Mouse (Mus musculus) limb, embryonic 14.5 days (tissue): ENCODE measurements around the gene Mlc1. TPM values are rescaled to one million over a fixed set of nuclear protein-coding genes. Genes with fewer than 3 reads are reported as not detected.

ENCODE experiments used
- ATAC-seq: fragments of 200-750 bp; cut with Nextera tagmentation; 2 replicates; pipeline ENCODE4 v1.8.0; 2017; ENCODE audit warnings: low read depth, moderate number of reproducible peaks, moderate TSS enrichment; ENCODE audit not compliant: low FRiP score
- DNase-seq: peaks from one replicate; pipeline ENCODE4 v3.0.0-alpha.2; 2015; ENCODE audit warnings: low spot score
- H3K27ac ChIP-seq: fragments of 300-500 bp; sonication (generic); replicated peaks from 2 replicates; pipeline ENCODE4 v1.5.1; 2014; ENCODE audit warnings: low read depth, mild to moderate bottlenecking, low read length, moderate library complexity, mixed read lengths
- H3K27me3 ChIP-seq: fragments of 300-500 bp; sonication (generic); 2 replicates; pipeline ENCODE4 v1.6.1; 2014; ENCODE audit warnings: low read length, mixed read lengths; ENCODE audit not compliant: control insufficient read depth, insufficient read depth
- H3K36me3 ChIP-seq: fragments of 300-500 bp; sonication (generic); 2 replicates; pipeline ENCODE4 v1.6.1; 2014; ENCODE audit warnings: mild to moderate bottlenecking, low read length, moderate library complexity, mixed read lengths; ENCODE audit not compliant: control insufficient read depth, insufficient read depth
- H3K4me1 ChIP-seq: fragments of 300-500 bp; sonication (generic); 2 replicates; pipeline ENCODE4 v1.6.1; 2014; ENCODE audit warnings: antibody characterized with exemption, low read length, mixed read lengths; ENCODE audit not compliant: control insufficient read depth, insufficient read depth
- H3K4me2 ChIP-seq: fragments of 300-500 bp; sonication (generic); replicated peaks from 2 replicates; pipeline ENCODE4 v1.6.1; 2014; ENCODE audit warnings: low read depth, mild to moderate bottlenecking, low read length, moderate library complexity; ENCODE audit not compliant: severe bottlenecking
- H3K4me3 ChIP-seq: fragments of 300-500 bp; sonication (generic); replicated peaks from 2 replicates; pipeline ENCODE4 v1.5.1; 2014; ENCODE audit warnings: low read length
- H3K9ac ChIP-seq: fragments of 300-500 bp; sonication (generic); 2 replicates; pipeline ENCODE4 v1.6.1; 2014; ENCODE audit warnings: mild to moderate bottlenecking, low read depth, low read length, moderate library complexity; ENCODE audit not compliant: severe bottlenecking
- H3K9me3 ChIP-seq: fragments of 300-500 bp; sonication (generic); 2 replicates; pipeline ENCODE4 v1.6.1; 2016; ENCODE audit warnings: low read length; ENCODE audit not compliant: control insufficient read depth
- POLR2A ChIP-seq: fragments of 200-500 bp; IDR thresholded peaks from 2 replicates; pipeline ENCODE4 v1.8.0; 2012; ENCODE audit warnings: inconsistent platforms, mild to moderate bottlenecking, moderate library complexity, borderline replicate concordance; ENCODE audit not compliant: insufficient read depth, insufficient read length; ENCODE audit errors: extremely low read depth
- WGBS: fragments of 180-500 bp; shearing (Covaris S2); extraction: QIAGEN DNeasy Blood & Tissue Kit; methylation state at CpG from one replicate; pipeline ENCODE4 v1.1.7; 2014; 5-methylcytosine and 5-hydroxymethylcytosine counted together
- polyA plus RNA-seq, 2 experiments: library from polyadenylated mRNA; depleted of rRNA in 1 of 2; stranded (reverse) in 1 of 2; unstranded in 1 of 2; fragments of >200 nt; fragmentation: Nextera tagmentation in 1 of 2; extraction: Ambion mirVana in 1 of 2; gene quantifications; 2 replicates each; pipeline versions ENCODE4 v1.2.1 to v1.2.3; 2012 to 2014

Mlc1 gene
- polyA plus RNA-seq (2012; rRNA removed) (0.31 and 0.36 TPM in 2 replicates), polyA plus RNA-seq (2014; fragmentation: Nextera tagmentation; extraction: Ambion mirVana) (0.12 and 0.21 TPM in 2 replicates)

DNA sequence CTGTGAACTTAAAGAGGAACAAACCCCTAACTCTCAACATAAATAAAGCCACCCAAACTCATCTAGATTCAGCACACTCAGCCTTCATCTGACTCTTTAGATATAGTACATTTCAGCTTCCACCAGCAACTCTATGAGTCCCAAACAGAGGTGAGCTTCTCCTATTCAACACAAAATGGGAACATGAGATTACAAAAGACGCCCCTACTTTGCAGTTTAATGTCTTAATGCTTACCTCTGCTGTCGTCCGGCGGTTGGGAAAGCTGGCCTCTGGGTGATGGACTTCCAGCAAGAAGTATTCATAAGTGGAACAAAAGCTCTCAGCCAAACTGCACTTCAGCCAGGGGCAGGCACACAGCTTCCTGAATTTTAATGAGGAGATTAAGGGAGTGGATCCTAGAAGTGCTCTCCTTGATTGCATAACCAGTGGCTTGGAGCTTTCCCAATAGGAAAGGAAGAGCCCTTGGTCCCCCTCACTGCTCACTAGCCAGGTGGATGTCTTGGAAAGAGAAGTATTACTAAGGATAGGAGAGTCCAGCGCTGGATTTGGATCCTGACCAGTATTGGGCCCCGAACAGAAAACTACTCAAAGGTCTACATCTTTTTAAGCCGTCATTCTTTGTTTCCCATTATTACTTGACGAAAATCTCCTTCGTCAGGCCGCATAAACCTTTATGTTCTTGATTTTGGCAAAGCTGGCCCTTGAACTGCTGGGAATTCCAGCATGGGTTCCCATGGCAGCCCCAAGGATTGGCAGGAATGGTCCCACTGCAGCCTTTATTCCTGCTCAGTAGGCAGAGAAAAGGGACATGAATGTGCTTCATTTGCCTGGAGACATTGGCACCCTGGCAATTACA, at the start of gene Mlc1:
TSS of gene Mlc1 (minus strand) at position 727 of the 857 bp plus-strand sequence.
- WGBS, result 81% methylated on average over 10 of the region's 10 CpGs
- DNase-seq, result no peak
- no peaks in the 10 kb centered on the region for H3K27me3 ChIP-seq

DNA sequence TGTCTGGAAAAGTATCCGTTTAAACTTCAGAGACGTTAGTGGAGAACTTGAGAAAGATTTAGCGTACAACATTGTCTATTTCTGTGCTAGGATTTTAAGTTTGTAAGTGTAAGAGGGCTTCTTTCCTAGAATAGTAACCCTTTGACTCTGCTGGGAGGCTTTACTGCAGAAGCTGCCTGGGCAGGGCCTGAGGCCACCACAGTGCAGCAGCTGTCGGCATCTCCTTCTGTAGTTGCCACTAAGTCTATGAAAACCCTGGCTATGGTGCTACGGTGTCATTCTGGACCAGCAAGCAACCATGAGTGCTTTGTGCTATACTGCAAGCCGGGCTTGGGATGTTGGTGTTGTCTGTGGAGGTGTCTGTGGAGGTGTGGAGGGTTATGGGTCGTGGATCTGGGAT, 41.7 kb upstream of the Mlc1 start:
- ATAC-seq, result no peak
- Histone ChIP-seq H3K27ac (no peak overlapping the region), H3K9ac (no peak overlapping the region), H3K9me3 (no peaks in the 10 kb centered on the region), H3K4me3 (no peak overlapping the region), H3K4me2 (no peak overlapping the region), H3K27me3 (no peaks in the 10 kb centered on the region), H3K4me1 (no peaks in the 10 kb centered on the region), H3K36me3 (no peaks in the 10 kb centered on the region)
- 74% methylated on average over 7 of the region's 7 CpGs for WGBS
- no peak for DNase-seq
- TF ChIP-seq POLR2A, result no peak

More for the DNA sequence above, at the start of gene Mlc1:
- Histone ChIP-seq H3K4me2 (no peak within 1 kb of the TSS), H3K36me3 (no peaks in the 10 kb centered on the region), H3K9me3 (no peaks in the 10 kb centered on the region), H3K4me3 (no peak within 1 kb of the TSS), H3K9ac (no peak within 1 kb of the TSS), H3K27ac (no peak within 1 kb of the TSS), H3K4me1 (no peaks in the 10 kb centered on the region)
- ATAC-seq, result no peak
- no peak for TF ChIP-seq POLR2A

DNA sequence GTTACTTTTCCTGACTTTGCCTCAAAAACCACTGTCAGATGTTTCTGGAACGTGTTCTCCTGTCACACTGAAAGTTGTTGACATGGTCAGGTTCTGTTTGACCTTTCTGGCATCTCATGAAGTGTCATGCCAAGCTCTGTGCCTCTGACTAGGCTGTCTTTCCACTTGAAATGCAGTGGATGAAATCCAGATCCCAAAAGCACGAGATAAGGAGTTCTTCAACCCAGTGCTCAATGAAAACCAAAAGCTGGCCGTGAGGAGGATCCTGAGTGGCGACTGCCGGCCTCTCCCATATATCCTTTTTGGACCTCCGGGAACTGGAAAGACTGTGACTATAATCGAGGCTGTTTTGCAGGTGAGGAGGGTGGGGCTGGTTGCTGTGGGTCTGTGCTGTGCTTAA, 41.3 kb upstream of the Mlc1 start:
- ATAC-seq, result no peak
- H3K9ac ChIP-seq, result no peak overlapping the region

DNA sequence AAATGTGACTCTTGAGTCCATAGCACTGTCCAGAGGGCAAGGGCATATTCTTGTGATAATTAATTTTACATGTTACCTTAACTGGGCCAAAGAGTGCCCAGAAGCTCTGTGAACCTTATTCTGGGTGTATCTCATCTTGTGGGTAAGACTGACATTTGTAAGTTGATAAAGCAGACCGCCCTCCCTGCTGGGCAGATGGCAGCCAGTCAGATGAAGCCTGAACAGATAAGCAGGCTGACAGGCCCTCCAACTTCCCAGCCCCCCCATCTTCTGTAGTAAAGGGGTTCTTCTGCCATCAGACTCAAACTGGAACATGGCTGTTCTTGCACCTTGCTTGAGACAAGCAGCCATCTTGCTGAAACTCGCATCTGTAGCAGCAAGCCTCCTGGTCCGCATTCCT, 37.9 kb upstream of the Mlc1 start:
- Histone ChIP-seq H3K27ac (no peak overlapping the region), H3K36me3 (no peaks in the 10 kb centered on the region), H3K4me3 (no peak overlapping the region), H3K4me1 (no peaks in the 10 kb centered on the region), H3K4me2 (no peak overlapping the region), H3K27me3 (no peaks in the 10 kb centered on the region), H3K9me3 (no peaks in the 10 kb centered on the region), H3K9ac (no peak overlapping the region)
- WGBS, result 84% methylated on average over 3 of the region's 3 CpGs
- TF ChIP-seq POLR2A, result no peak
- ATAC-seq (no peak), DNase-seq (no peak)

More for the DNA sequence above, 41.3 kb upstream of the Mlc1 start:
- 77% methylated on average over 7 of the region's 7 CpGs for WGBS
- H3K27ac ChIP-seq, result no peak overlapping the region
- DNase-seq, result no peak
- no peaks in the 10 kb centered on the region for H3K4me1 ChIP-seq
- H3K4me3 ChIP-seq, result no peak overlapping the region
- no peak for TF ChIP-seq POLR2A
- no peaks in the 10 kb centered on the region for H3K36me3 ChIP-seq
- no peaks in the 10 kb centered on the region for H3K9me3 ChIP-seq
- no peak overlapping the region for H3K4me2 ChIP-seq
- no peaks in the 10 kb centered on the region for H3K27me3 ChIP-seq

DNA sequence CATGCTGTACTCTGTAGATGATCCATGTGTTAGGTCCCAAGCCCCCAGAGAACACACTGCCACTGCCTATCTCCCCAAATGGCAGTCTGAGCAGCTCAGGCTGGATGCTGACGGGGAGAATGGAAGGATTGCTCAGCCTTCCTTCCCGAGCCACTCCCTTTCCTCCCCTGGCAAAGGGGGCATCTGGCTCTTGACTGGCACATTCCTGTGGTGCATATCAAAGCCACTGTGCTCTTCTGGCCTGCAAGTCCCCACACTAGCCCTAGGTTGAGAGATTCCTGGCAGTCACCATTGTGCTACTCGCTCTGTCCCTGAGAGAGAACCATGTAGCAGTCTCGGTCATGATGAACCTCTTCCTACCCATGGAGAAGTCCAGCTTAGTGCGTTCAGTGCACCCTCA, 29.0 kb upstream of the Mlc1 start:
- Histone ChIP-seq H3K27me3 (no peaks in the 10 kb centered on the region), H3K9me3 (no peaks in the 10 kb centered on the region), H3K4me1 (no peaks in the 10 kb centered on the region), H3K36me3 (no peaks in the 10 kb centered on the region), H3K9ac (no peak overlapping the region), H3K4me2 (no peak overlapping the region), H3K4me3 (no peak overlapping the region), H3K27ac (no peak overlapping the region)
- ATAC-seq (no peak), DNase-seq (no peak)
- 82% methylated on average over 5 of the region's 5 CpGs for WGBS
- no peak for TF ChIP-seq POLR2A
